Mouse (Mus musculus): ENCODE measurements around the gene Hspa12b. TPM values are rescaled to one million over a fixed set of nuclear protein-coding genes. Genes with fewer than 3 reads are reported as not detected.

The Hspa12b gene
- polyA plus RNA-seq, 1 experiment = 7.0 TPM

DNA sequence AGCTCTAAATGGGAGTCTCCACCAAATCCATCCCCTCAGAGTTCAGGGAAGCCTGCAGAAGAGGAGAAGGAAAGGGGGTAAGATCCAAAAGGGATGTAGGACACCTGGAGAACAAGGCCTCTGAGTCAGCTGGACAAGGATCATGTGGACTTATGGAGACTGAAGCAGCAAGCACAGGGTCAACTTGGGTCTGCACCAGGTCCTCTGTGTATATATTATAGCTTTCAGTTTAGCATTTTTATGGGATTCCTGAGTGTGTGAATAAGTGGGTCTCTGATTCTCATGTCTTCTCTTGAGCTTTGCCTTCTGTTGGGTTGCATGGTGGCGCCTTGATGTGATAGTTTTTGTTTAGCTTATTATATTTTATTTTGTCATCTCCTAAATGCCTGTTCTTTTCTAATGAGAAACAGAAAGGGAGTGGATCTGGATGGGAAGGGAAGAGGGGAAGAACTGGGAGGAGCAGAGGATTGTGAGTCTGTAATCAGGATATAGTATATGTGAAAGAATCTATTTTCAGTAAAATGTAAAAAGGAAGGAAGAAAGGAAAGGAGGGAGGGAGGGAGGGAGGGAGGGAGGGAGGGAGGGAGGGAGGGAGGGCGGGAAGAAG is 8.0 kb upstream of the Hspa12b start:
- Histone ChIP-seq H3K4me3 (ENCODE audit: insufficient read depth, low read depth, low read length) (no peak overlapping the region), H3K4me1 (ENCODE audit: control insufficient read depth, insufficient read depth, insufficient read length, low read length) (peaks cover 7% of the 10 kb centered on the region; the same call in 1 of the 2 replicates)

GRCm38 (mm10) chr2:131124166-131124565 is 2.9 kb upstream of the Hspa12b start:
- Histone ChIP-seq H3K4me3 (ENCODE audit: insufficient read depth, low read depth, low read length) (no peak overlapping the region), H3K27ac (replicated peaks; ENCODE audit: low read depth, low read length) (peak overlapping the region; percentile 95), H3K4me1 (ENCODE audit: control insufficient read depth, insufficient read depth, insufficient read length, low read length) (peaks cover 21% of the 10 kb centered on the region)

More for the DNA sequence above, 8.0 kb upstream of the Hspa12b start:
- no peak overlapping the region for H3K27ac ChIP-seq (replicated peaks; ENCODE audit: low read depth, low read length)

DNA sequence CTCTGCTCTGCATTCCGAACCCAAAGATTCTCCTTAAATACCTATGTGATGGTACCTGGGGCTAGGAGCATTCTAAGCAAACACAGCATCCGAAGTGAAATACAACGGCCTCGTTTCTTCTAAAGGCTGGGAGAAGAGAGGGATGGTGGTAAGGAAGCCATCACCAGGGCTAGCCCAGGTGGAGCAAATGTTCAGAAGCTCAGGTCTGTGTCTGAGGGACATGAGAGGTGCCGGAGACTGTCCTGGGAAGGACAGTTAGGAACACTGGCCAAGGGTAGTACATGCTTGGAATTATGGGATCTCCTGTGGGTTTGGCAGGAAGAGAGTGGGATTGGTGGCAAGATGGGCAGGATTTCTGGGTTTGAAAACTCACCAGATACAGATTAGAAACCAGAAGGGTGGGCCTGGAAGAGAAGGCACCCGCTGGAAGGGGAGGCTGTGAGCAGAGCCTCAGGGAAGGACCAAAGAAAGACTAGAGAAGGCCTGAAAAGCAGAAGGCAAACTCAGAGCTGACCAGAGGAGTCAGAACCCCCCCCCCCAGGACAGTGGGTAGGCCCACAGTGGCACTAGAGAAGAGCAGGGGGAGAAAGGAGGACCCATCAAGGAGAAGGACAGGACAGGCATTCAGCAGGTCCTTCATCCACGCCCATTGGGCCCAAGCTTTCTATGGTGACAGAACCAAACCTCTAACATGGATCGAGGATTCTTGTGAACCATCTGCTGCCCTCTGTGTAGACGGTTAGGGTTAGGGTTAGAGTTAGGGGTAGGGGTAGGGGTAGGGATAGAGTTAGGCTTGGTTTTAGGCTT is 1.7 kb upstream of the Hspa12b start:
- Histone ChIP-seq H3K4me3 (ENCODE audit: insufficient read depth, low read depth, low read length) (no peak overlapping the region), H3K27ac (replicated peaks; ENCODE audit: low read depth, low read length) (peak overlapping the region; percentile 95), H3K4me1 (ENCODE audit: control insufficient read depth, insufficient read depth, insufficient read length, low read length) (peaks cover 21% of the 10 kb centered on the region)

- Histone ChIP-seq H3K4me3 (ENCODE audit: insufficient read depth, low read depth, low read length) (peak overlapping the region; percentile 88), H3K4me1 (ENCODE audit: control insufficient read depth, insufficient read depth, insufficient read length, low read length) (peaks cover 21% of the 10 kb centered on the region), H3K27ac (replicated peaks; ENCODE audit: low read depth, low read length) (peak overlapping the region; percentile 95)
These were observed 890 bp upstream of the Hspa12b start for GRCm38 (mm10) chr2:131125964-131126815.

GRCm38 (mm10) chr2:131128211-131128610 is 1.1 kb downstream of the Hspa12b start:
- peaks cover 18% of the 10 kb centered on the region for H3K4me1 ChIP-seq (ENCODE audit: control insufficient read depth, insufficient read depth, insufficient read length, low read length)
- H3K27ac ChIP-seq (replicated peaks; ENCODE audit: low read depth, low read length) = peak overlapping the region; percentile 98
- H3K4me3 ChIP-seq (ENCODE audit: insufficient read depth, low read depth, low read length) = peak overlapping the region; percentile 88

GRCm38 (mm10) chr2:131128636-131129157 is 1.6 kb downstream of the Hspa12b start:
- H3K4me3 ChIP-seq (ENCODE audit: insufficient read depth, low read depth, low read length) = peak overlapping the region; percentile 88
- peaks cover 16% of the 10 kb centered on the region for H3K4me1 ChIP-seq (ENCODE audit: control insufficient read depth, insufficient read depth, insufficient read length, low read length)
- H3K27ac ChIP-seq (replicated peaks; ENCODE audit: low read depth, low read length) = peak overlapping the region; percentile 98

- peaks cover 17% of the 10 kb centered on the region for H3K4me1 ChIP-seq (ENCODE audit: control insufficient read depth, insufficient read depth, insufficient read length, low read length)
- peak overlapping the region; percentile 98 for H3K27ac ChIP-seq (replicated peaks; ENCODE audit: low read depth, low read length)
- H3K4me3 ChIP-seq (ENCODE audit: insufficient read depth, low read depth, low read length) = peak overlapping the region; percentile 88
These were observed 2.8 kb downstream of the Hspa12b start for GRCm38 (mm10) chr2:131129836-131130235.

GRCm38 (mm10) chr2:131130849-131131248 is 3.8 kb downstream of the Hspa12b start:
- Histone ChIP-seq H3K4me1 (ENCODE audit: control insufficient read depth, insufficient read depth, insufficient read length, low read length) (peaks cover 11% of the 10 kb centered on the region), H3K4me3 (ENCODE audit: insufficient read depth, low read depth, low read length) (no peak overlapping the region), H3K27ac (replicated peaks; ENCODE audit: low read depth, low read length) (no peak overlapping the region)

GRCm38 (mm10) chr2:131132111-131132888 is 5.2 kb downstream of the Hspa12b start:
- Histone ChIP-seq H3K27ac (replicated peaks; ENCODE audit: low read depth, low read length) (peak overlapping the region; percentile 57), H3K4me1 (ENCODE audit: control insufficient read depth, insufficient read depth, insufficient read length, low read length) (peaks cover 16% of the 10 kb centered on the region), H3K4me3 (ENCODE audit: insufficient read depth, low read depth, low read length) (0 out of 2 replicates have a peak overlapping the region, but pooled peaks have one; percentile 10)

- peaks cover 16% of the 10 kb centered on the region for H3K4me1 ChIP-seq (ENCODE audit: control insufficient read depth, insufficient read depth, insufficient read length, low read length)
- H3K27ac ChIP-seq (replicated peaks; ENCODE audit: low read depth, low read length) = peak within 1 kb of the TSS; percentile 77
- H3K4me3 ChIP-seq (ENCODE audit: insufficient read depth, low read depth, low read length) = no peak within 1 kb of the TSS
These were observed 6.0 kb downstream of the Hspa12b start, which contains the start of gene Gm11037 for GRCm38 (mm10) chr2:131132930-131133547. Gm11037 (plus strand) TSS chr2:131133497.

DNA sequence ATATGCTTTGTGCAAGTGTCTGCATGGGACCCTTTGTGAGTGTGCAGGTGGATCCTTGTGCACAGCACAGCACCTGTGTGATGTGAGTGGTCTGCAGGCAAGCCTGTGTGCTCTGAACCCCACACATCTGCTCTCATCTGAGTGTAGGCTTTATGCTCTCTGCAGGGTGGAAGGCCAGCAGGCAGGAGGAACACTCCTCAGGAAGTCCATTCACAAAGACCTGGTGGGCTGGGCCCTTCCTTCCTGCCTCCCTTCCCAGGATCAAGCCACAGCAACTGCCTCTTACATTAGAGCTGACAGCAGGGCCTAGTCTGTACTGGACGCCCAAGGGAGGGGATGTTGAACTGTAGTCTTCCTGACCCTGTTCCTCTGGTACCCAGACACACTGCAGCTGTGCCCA is 7.3 kb downstream of the Hspa12b start:
- H3K4me1 ChIP-seq (ENCODE audit: control insufficient read depth, insufficient read depth, insufficient read length, low read length) = peaks cover 28% of the 10 kb centered on the region
- peak overlapping the region; percentile 98 for H3K27ac ChIP-seq (replicated peaks; ENCODE audit: low read depth, low read length)
- peak overlapping the region; percentile 11; the same call in 1 of the 2 replicates for H3K4me3 ChIP-seq (ENCODE audit: insufficient read depth, low read depth, low read length)

DNA sequence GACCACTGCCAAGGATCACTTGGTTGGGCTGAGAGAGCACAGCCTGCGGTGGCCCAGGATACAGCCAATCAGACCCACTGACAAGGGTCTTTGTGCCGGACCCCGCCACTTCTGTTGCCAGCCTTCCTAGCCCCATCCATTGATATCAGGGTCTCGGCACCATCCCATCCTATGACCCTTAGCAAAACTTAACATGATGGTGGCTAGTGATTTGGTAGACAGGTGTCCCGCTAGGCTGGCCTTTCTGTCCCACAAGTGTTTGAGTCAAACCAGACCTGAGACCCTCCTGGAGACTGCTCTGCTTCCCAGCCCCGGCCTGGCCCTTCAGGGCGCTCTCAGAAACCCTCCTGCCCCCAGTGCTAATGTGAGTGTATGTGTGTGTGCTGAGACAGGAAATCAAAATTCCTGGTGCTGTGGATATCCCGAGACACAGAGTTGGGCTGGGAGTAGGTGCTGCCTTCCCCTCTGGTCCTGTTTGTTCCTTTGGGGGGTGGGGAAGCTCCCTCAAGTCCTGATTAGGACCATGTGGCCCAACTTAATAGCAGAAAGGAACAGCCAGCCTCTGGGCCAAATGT is 7.8 kb downstream of the Hspa12b start:
- H3K27ac ChIP-seq (replicated peaks; ENCODE audit: low read depth, low read length) = peak overlapping the region; percentile 98
- peak overlapping the region; percentile 11 for H3K4me3 ChIP-seq (ENCODE audit: insufficient read depth, low read depth, low read length)

DNA sequence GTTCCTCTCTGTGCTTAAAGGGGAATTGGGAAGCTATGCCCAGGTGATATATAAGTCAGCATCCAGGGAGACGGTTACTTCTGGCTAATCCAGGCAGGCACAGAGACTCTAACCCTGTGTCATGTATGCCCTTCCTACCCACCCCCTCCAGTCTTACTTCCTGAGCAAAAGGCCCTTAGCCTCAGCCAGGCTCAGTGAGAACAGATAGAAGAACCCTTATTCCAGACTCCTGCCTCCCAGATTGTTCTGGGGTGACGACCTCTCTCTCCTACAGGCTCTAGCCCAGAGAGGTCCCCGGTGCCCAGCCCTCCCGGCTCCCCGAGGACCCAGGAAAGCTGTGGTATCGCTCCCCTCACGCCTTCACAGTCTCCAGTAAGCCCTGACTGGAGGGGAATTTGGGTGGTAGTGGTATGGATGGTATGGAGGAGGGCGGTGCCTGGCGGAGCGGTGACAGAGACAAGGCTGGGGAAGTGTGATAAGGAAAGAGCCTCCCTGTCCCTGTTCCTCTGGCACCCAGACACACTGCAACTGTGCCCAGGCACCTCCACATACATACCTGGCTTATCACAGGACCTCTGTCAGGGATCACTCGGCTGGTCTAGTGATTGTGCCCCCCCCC is 8.6 kb downstream of the Hspa12b start:
- Histone ChIP-seq H3K27ac (replicated peaks; ENCODE audit: low read depth, low read length) (peak overlapping the region; percentile 98), H3K4me3 (ENCODE audit: insufficient read depth, low read depth, low read length) (no peak overlapping the region), H3K4me1 (ENCODE audit: control insufficient read depth, insufficient read depth, insufficient read length, low read length) (peaks cover 34% of the 10 kb centered on the region)

More for the DNA sequence above, 7.8 kb downstream of the Hspa12b start:
- peaks cover 32% of the 10 kb centered on the region for H3K4me1 ChIP-seq (ENCODE audit: control insufficient read depth, insufficient read depth, insufficient read length, low read length)
